In genomic region chr16:29787633-29788511, GRCm38 (mm10) we compare ENCODE assay signal across 12 mouse cellular contexts.
DNase-seq lines count a peak whose midpoint lies in the region; ATAC-seq and TF ChIP-seq lines count a peak whose summit lies in the region.
"Had no signal": no experiment of that assay in that cellular context is flagged by ENCODE, and none has a peak within 500 bp of the region (broad histone marks: within the 10 kb centered on the region; RNA-seq: fewer than 3 reads in every experiment).

No protein-coding gene starts in this region.

- 41% methylated on average over 5 of the region's 5 CpGs for WGBS in liver, embryonic 14.5 days (ENCODE audit: insufficient replicate concordance)

- no peaks in the 10 kb centered on the region for H3K9me3 ChIP-seq in liver, embryonic 14.5 days (ENCODE audit: control insufficient read depth, low read length)

- DNase-seq in urinary bladder, adult 18-20 months (ENCODE audit: low spot score in 2 of 2): peak; percentile 34 to 47
- DNase-seq in urinary bladder, postnatal 10 days (ENCODE audit: low spot score): no peak
- DNase-seq in kidney, adult 9 months: peak; percentile 95
- peak; percentile 38 to 43 (median 41) for DNase-seq in liver, embryonic 14.5 days (ENCODE audit: low read depth in 3 of 3, low spot score in 3 of 3)
- no peak for DNase-seq in cerebellum, adult 11 months
- no peak for DNase-seq in right cerebral cortex, postnatal 14 days
- DNase-seq in gastrocnemius, adult 18-20 months (ENCODE audit: low spot score): no peak
- DNase-seq in layer of hippocampus, adult 9-10 months (ENCODE audit: low spot score): no peak
- DNase-seq: cerebellum, adult 9-11 months; gastrocnemius, postnatal 36 days had no signal

- H3K4me3 ChIP-seq in liver, embryonic 14.5 days (ENCODE audit: insufficient read depth in 1 of 2, low read depth in 2 of 2, low read length in 2 of 2): no peak overlapping the region
- H3K4me3 ChIP-seq: hindbrain, embryonic 10.5 days; midbrain, embryonic 10.5 days had no signal

- H3K4me1 ChIP-seq in liver, embryonic 14.5 days (replicated peaks; ENCODE audit: control insufficient read depth in 2 of 2, insufficient read depth in 2 of 2, low read length in 1 of 2): peaks cover 0 to 21% of the 10 kb centered on the region in 2 experiments; a peak in 3 of 4 replicates

- peak overlapping the region; percentile 29; the same call in 1 of the 2 replicates for H3K27ac ChIP-seq in liver, embryonic 14.5 days
- H3K27ac ChIP-seq: hindbrain, embryonic 10.5 days; midbrain, embryonic 10.5 days had no signal

- peak; percentile 45; the same call in 1 of the 2 replicates for TF ChIP-seq EP300 in liver, embryonic 14.5 days (IDR thresholded peaks at IDR 0.05; ENCODE audit: low read depth)

- no peaks in the 10 kb centered on the region for H3K27me3 ChIP-seq in liver, embryonic 14.5 days (ENCODE audit: control insufficient read depth, insufficient read depth, low read length)

- H3K4me2 ChIP-seq in liver, embryonic 14.5 days (ENCODE audit: low read depth): peak overlapping the region; percentile 22; the same call in 1 of the 2 replicates

- H3K36me3 ChIP-seq in liver, embryonic 14.5 days (replicated peaks; ENCODE audit: control insufficient read depth, insufficient read depth, low read depth): no peaks in the 10 kb centered on the region
- H3K36me3 ChIP-seq: hindbrain, embryonic 10.5 days; midbrain, embryonic 10.5 days had no signal

- peak; percentile 78 for ATAC-seq in liver, embryonic 14.5 days (ENCODE audit: insufficient read depth)

- no peak for TF ChIP-seq CTCF in liver, embryonic 14.5 days (IDR thresholded peaks at IDR 0.05; ENCODE audit: low read depth)

- no peak overlapping the region; the same call in 1 of the 2 replicates for H3K9ac ChIP-seq in liver, embryonic 14.5 days (replicated peaks)

Comparison
In these comparisons a context has a peak if more than half of its experiments do, and no peak if none do; other contexts are left out.
1. DNase-seq: peak in urinary bladder, adult 18-20 months (2 of 2), kidney, adult 9 months (single experiment) and liver, embryonic 14.5 days (3 of 3); none in urinary bladder, postnatal 10 days (single experiment), cerebellum, adult 11 months (single experiment), right cerebral cortex, postnatal 14 days (single experiment), gastrocnemius, adult 18-20 months (single experiment) and layer of hippocampus, adult 9-10 months (single experiment).